Mouse (Mus musculus): ENCODE data around the gene Ifi213. TPM values are rescaled to one million over a fixed set of nuclear protein-coding genes. Genes with fewer than 3 reads are reported as not detected.
"Not testable (repeated sequence)": the region's sequence is repeated elsewhere in the genome, so short reads cannot be mapped to it uniquely, and the experiment has no call there.

Ifi213 gene
- 1 to 10 TPM in 1 of 2 experiments, under 1 TPM in 1; 0.69 to 1.8 TPM for total RNA-seq (2021)
- long read RNA-seq, experiment 1, partial matches to known transcripts = 0 of 1 reads
- long read RNA-seq, experiment 1, other reads (novel, unspliced or antisense) = 0 of 1 reads
- long read RNA-seq, experiment 2 = 0 reads

- DNase-seq = not testable (repeated sequence)
Observed at GRCm38 (mm10) chr1:173598838-173599494, at the start of gene Ifi213. Gene Ifi213, minus strand, starts transcription at chr1:173599274.

- DNase-seq = no peak
Observed at GRCm38 (mm10) chr1:173645393-173645792, 46.3 kb upstream of the Ifi213 start.

- no peak for DNase-seq
Observed at GRCm38 (mm10) chr1:173633969-173634645, 35.0 kb upstream of the Ifi213 start.

- DNase-seq = not testable (repeated sequence)
Observed at GRCm38 (mm10) chr1:173630622-173631021, 31.5 kb upstream of the Ifi213 start, which contains the start of gene Ifi209. Gene Ifi209, plus strand, starts transcription at chr1:173630917.

- no peak for DNase-seq
Observed at GRCm38 (mm10) chr1:173626686-173627085, 27.6 kb upstream of the Ifi213 start.

GRCm38 (mm10) chr1:173624052-173624451, 25.0 kb upstream of the Ifi213 start:
- no peak for DNase-seq

GRCm38 (mm10) chr1:173622216-173622615, 23.1 kb upstream of the Ifi213 start:
- DNase-seq = not testable (repeated sequence)

GRCm38 (mm10) chr1:173610291-173610690, 11.2 kb upstream of the Ifi213 start:
- not testable (repeated sequence) for DNase-seq

- DNase-seq = not testable (repeated sequence)
Observed at GRCm38 (mm10) chr1:173589698-173590097, 9.4 kb downstream of the Ifi213 start.

GRCm38 (mm10) chr1:173579921-173580585, 19.0 kb downstream of the Ifi213 start:
- DNase-seq = no peak

- DNase-seq = no peak
Observed at GRCm38 (mm10) chr1:173579079-173579478, 20.0 kb downstream of the Ifi213 start.

GRCm38 (mm10) chr1:173550491-173551050, 48.5 kb downstream of the Ifi213 start:
- not testable (repeated sequence) for DNase-seq

GRCm38 (mm10) chr1:173548798-173549197, 50.3 kb downstream of the Ifi213 start:
- DNase-seq = not testable (repeated sequence)

- not testable (repeated sequence) for DNase-seq
Observed at GRCm38 (mm10) chr1:173535791-173536190, 63.3 kb downstream of the Ifi213 start, which contains the start of gene Ifi214. Gene Ifi214, minus strand, starts transcription at chr1:173535957.

- DNase-seq = no peak
Observed at GRCm38 (mm10) chr1:173521452-173521851, 77.6 kb downstream of the Ifi213 start.

Small RNA genes lying within 50 kb of the gene (microRNA-seq; reads per million reads assigned to microRNA genes)
- gene Gm44339 = not detected
- not detected for gene Gm44481

Other genes starting within 250 kb of the Ifi213 start
- 1 to 10 TPM in 1 of 2 experiments, under 1 TPM in 1; 0.53 to 2.1 TPM for gene Aim2, start 248.4 kb downstream of the Ifi213 start, total RNA-seq (2021)
- 1 to 10 TPM; 6.8 to 9.3 TPM for gene Cadm3, start 231.6 kb downstream of the Ifi213 start, total RNA-seq (2021)
- 1 to 10 TPM in 1 of 2 experiments, under 1 TPM in 1; 0.53 to 1.0 TPM for gene Ifi206, start 108.2 kb downstream of the Ifi213 start, total RNA-seq (2021)
- gene Ifi214, start 63.3 kb downstream of the Ifi213 start, total RNA-seq (2021) = not detected
- gene Ifi209, start 31.6 kb upstream of the Ifi213 start, total RNA-seq (2021) = 1 to 10 TPM in 1 of 2 experiments, under 1 TPM in 1; 0.86 to 1.7 TPM
- gene Ifi208, start 74.4 kb upstream of the Ifi213 start, total RNA-seq (2021) = 1 to 10 TPM; 1.1 to 2.1 TPM
- gene Ifi207, start 142.5 kb upstream of the Ifi213 start, total RNA-seq (2021) = 1 to 10 TPM; 3.4 to 8.1 TPM
- gene Ifi204, start 167.7 kb upstream of the Ifi213 start, total RNA-seq (2021) = 10 to 100 TPM in 1 of 2 experiments, 1 to 10 TPM in 1; 4.7 to 12.7 TPM

Data from adrenal gland, postnatal 36 days (tissue).